Mouse (Mus musculus) kidney, postnatal 4 days (tissue): ENCODE data around the gene Snrnp70.

Experiments
- DNase-seq, 2 experiments: peaks; one replicate each; pipeline ENCODE4 v3.0.0; 2021; ENCODE audit warnings: mixed read lengths in 2 of 2

Snrnp70 gene

GRCm38 (mm10) chr7:45395578-45396336, at the start of gene Snrnp70:
Gene Snrnp70, minus strand, starts transcription at chr7:45395742.
- peak; percentile 100 for DNase-seq

- no peak for DNase-seq
These were observed 48.2 kb upstream of the Snrnp70 start for GRCm38 (mm10) chr7:45443526-45444420.

GRCm38 (mm10) chr7:45437521-45438276, 42.2 kb upstream of the Snrnp70 start, which contains the start of gene Ruvbl2:
Gene Ruvbl2, minus strand, starts transcription at chr7:45438096.
- DNase-seq = peak; percentile 50 to 61

GRCm38 (mm10) chr7:45437046-45437445, 41.5 kb upstream of the Snrnp70 start:
- no peak for DNase-seq

- no peak for DNase-seq
These were observed 40.9 kb upstream of the Snrnp70 start for GRCm38 (mm10) chr7:45436444-45436843.

- DNase-seq = no peak
These were observed 39.5 kb upstream of the Snrnp70 start for GRCm38 (mm10) chr7:45435038-45435437.

- DNase-seq = peak; percentile 100
These were observed 38.9 kb upstream of the Snrnp70 start, which contains the start of gene Gys1 for GRCm38 (mm10) chr7:45434203-45435015. Gene Gys1, plus strand, starts transcription at chr7:45434844.

GRCm38 (mm10) chr7:45433835-45434202, 38.3 kb upstream of the Snrnp70 start:
- no peak for DNase-seq

GRCm38 (mm10) chr7:45426556-45426955, 31.0 kb upstream of the Snrnp70 start:
- DNase-seq = no peak

- no peak for DNase-seq
These were observed 25.7 kb upstream of the Snrnp70 start for GRCm38 (mm10) chr7:45421194-45421593.

- no peak for DNase-seq
These were observed 25.0 kb upstream of the Snrnp70 start, which contains the start of gene Lhb for GRCm38 (mm10) chr7:45420615-45420919. Gene Lhb, plus strand, starts transcription at chr7:45420820.

GRCm38 (mm10) chr7:45419859-45420614, 24.5 kb upstream of the Snrnp70 start:
- DNase-seq = peak in 1 of 2 experiments; percentile 35

- DNase-seq = peak; percentile 22 to 25
These were observed 22.5 kb upstream of the Snrnp70 start for GRCm38 (mm10) chr7:45417962-45418492.

GRCm38 (mm10) chr7:45415636-45416035, 20.1 kb upstream of the Snrnp70 start:
- DNase-seq = peak in 1 of 2 experiments; percentile 31

- no peak for DNase-seq
These were observed 19.2 kb upstream of the Snrnp70 start for GRCm38 (mm10) chr7:45414740-45415224.

GRCm38 (mm10) chr7:45413864-45414739, 18.6 kb upstream of the Snrnp70 start:
- DNase-seq = peak; percentile 41 to 60

GRCm38 (mm10) chr7:45413113-45413863, 17.7 kb upstream of the Snrnp70 start, which contains the start of gene Ntf5:
Gene Ntf5, plus strand, starts transcription at chr7:45413695.
- DNase-seq = peak; percentile 61 to 74

GRCm38 (mm10) chr7:45412421-45412820, 16.9 kb upstream of the Snrnp70 start:
- DNase-seq = no peak
